Mouse (Mus musculus): ENCODE data around the gene Fgf22. TPM values are rescaled to one million over a fixed set of nuclear protein-coding genes. Genes with fewer than 3 reads are reported as not detected.

Gene Fgf22
- total RNA-seq, 2 experiments from 2014 or later: not detected

DNA sequence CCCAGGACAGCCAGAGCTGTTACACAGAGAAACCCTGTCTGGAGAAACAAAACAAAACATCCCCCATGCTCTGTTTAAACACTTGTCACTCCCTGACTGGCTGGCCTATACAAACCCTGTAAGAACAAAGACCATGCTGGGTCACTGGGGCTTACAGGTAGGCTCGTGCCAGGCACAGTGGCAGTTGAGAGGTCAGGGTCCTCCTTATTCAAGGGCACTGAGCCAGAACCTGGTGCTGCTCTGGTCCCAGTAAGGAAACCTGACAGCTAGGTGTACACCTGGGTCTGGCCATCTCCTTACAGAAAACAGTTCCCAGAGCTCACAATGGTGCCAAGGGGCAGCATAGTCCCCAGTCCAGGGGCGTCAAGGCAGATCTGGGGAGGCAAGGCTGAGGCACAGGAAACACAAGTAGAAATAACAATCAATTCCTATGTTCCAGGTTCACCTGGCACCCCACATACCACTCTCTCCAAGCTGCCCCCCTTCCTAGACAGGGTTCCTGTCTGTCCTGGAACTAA, 10.4 kb downstream of the Fgf22 start:
- no peak for DNase-seq
- intact Hi-C loops (cut with DNase I): no loop called here

DNA sequence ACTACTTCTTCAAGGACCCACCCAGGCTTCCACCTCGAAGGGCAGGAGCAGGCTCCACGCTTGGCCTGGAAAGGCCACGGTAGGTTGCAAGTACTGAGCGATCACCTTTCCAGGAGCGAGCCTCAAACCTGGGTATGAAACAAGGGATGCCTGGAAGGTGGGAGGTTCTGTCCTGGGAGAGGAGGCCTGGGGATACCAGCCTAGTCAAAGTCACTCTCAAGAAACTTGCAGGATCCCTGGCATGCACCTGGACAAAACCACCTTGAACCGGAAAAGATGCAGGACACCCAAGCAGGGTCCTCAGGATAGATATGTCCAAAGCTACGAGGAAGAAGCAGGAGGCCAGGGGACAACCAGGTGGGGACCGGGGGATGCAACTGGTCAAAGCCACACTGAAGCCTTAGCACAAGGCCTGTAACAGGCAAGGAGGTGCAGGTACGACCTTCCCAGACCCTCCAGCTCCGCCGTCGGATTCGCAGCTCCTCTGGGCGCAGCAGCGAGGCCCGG, 11.2 kb downstream of the Fgf22 start:
- intact Hi-C loops (cut with DNase I): no loop called here
- DNase-seq: no peak

DNA sequence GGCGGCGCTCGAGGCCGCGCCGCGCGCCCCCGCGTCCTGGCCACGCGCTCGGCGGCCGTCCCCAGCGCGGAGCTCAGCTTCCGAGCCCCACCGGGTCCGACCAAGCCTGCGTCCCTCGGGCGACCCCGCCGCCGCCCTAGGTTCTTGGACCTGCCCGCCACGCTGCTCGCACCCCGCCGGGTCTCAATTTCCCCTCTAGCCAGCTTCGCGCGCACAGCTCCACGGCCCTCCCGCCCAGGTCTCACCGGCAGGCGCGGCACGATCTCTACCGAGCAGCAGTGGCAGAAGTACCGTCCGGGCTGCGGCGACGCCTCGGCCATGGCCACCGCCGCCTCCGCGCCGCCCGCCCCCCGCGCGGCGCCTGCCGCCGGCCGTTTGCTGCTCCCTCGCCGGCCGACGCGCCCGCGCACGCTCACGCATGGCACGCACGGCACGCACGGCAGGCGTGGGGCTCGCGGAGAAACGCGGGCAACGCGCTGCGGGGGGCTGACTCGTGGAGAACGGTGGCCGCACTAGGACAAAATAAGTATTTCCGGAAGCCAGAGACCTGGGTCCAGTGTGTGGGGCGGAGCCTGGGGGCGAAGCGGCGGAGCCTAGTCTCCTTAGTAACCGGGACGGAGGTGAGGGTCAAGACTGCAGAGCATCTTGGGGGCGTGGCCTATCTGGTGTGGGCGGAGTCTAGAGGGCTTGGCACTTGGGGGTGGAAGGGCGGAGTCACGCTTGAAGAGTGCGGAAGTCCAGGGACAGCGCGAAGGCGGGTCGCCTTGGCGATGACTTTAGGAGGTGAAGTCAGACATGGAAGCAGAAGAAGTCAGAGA, 11.8 kb downstream of the Fgf22 start, which contains the start of gene Rnf126:
TSS of gene Rnf126 (minus strand) at position 445 of the 818 bp plus-strand sequence.
- intact Hi-C loops (cut with DNase I): no loop called here

DNA sequence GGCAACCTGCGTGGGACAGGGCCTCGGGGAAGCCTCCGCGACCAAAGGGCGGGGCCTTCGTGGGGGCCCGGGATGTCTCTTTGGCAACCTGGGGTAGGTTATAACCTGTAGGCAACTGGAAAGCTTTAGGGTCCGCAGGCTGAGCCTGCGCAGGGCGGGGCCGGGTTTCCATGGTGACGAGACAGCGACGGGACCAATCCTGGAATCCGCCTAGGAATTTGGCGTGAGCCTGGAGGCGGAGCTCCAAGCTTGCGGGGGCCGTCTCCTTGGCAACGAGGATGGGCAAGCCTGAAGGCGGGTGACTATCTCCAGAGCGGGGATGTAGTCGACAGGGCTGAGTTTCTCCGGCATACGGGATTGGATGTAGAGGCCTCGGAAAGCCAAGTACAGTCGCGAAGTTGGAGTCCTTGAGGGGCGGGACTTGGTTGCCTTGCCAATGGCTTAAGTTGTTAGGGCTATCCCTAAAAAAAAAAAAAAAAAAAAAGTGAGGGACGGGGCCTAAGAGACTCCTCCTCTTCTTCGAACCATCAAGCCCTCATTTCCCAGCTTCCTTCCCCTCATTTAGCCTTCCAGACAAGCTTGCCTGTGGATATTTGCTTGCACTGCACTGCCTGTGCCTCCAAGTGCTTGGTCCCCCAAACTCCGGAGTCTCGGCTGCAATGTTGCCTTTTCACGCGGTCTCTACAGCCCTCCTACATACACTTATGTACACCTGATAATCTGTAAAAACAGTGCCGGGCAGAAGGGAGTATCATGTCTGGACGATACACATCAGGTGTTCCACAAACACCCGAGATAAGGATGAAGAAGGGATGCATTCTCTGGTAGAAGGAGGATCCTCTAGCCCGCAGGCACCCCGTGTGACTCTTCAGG, 12.7 kb downstream of the Fgf22 start:
- peak; percentile 80 to 92 for DNase-seq
- intact Hi-C loops (cut with DNase I): loop anchor here (2.0 kb wide), 1 partner anchor 43 kb away; no protein-coding TSS in a partner anchor

More for the DNA sequence above, 11.8 kb downstream of the Fgf22 start, which contains the start of gene Rnf126:
- peak; percentile 99 to 100 for DNase-seq

DNA sequence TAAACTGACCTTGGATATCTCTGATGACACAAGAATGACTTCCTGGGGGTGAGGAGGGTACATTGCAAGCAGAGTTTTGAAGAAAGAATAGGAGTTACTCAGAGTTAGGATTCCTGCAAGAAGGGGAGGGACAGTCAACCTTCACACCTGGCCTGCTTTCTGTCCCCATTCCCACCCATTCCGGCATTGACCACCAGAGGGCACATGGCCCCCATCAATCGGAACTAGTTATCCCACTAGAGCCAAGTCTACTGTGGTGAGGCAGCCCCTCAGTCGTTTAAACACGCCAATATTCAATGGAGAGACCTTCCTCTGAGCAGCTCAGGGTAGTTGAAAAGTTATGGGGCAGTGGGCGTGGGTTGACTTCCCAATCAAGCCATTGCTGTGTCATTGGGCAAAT, 13.5 kb downstream of the Fgf22 start:
- intact Hi-C loops (cut with DNase I): loop anchor here (2.0 kb wide), 1 partner anchor 42 kb away; no protein-coding TSS in a partner anchor
- peak; percentile 53 to 64 for DNase-seq

DNA sequence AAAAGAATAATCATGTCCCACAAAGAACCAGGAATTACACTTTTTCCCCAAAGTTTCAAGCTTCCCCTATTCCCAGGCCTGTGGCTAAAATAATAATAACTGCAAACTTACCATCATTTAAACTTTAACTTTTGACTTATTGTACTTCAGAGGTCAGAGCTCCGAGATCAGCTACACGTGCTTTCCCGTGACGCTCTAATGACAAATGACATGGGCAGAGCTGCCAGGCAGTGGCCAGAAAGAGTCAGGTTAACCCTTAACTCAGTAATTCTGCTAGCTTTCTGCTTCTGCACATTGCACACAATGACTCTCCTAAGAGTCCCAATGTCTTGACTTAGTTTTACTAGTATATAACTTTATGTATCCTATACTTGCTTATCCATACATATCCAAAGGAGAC, 14.5 kb downstream of the Fgf22 start:
- no peak for DNase-seq
- intact Hi-C loops (cut with DNase I): loop anchor here (2.0 kb wide), 1 partner anchor 41 kb away; no protein-coding TSS in a partner anchor

DNA sequence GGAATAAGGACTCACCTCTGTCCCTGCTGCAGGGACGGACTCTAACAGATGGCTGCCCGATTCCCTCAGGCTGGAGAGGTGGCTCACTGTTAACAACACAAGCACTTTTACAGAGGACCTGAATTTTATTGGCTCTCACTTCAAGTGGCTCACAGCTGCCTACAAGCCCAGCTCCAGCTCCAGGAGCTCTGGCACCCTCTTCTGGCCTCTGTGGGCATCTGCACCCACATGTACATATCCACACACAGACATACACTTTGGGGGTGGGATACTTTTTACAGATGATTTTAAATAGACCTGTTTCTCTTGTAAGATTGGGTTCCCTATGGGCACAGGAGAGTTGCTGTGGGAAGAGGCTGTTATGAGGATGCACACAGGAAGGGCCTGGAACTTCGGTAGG, 17.4 kb downstream of the Fgf22 start:
- intact Hi-C loops (cut with DNase I): no loop called here

DNA sequence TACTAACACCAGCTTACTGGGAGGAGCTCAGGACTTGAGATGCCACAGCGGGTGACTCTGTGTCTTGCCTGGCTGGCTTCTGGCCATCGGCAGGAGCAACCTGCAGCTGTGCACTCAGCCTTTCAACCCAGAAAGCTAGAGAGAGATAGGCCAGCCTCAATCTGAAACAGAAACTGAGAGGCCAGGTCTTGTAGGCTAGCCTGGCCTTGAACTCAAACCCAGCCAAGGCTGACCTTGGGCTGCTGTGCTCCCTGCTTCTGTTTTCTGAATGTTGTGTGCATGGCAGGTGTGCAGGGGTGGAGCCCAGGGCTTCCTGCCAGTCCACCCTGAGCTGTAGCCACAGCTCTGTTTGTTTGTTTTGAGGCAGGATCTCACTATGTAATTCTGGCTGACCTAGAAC, 18.3 kb downstream of the Fgf22 start:
- DNase-seq: no peak
- intact Hi-C loops (cut with DNase I): no loop called here

More for the DNA sequence above, 17.4 kb downstream of the Fgf22 start:
- no peak for DNase-seq

DNA sequence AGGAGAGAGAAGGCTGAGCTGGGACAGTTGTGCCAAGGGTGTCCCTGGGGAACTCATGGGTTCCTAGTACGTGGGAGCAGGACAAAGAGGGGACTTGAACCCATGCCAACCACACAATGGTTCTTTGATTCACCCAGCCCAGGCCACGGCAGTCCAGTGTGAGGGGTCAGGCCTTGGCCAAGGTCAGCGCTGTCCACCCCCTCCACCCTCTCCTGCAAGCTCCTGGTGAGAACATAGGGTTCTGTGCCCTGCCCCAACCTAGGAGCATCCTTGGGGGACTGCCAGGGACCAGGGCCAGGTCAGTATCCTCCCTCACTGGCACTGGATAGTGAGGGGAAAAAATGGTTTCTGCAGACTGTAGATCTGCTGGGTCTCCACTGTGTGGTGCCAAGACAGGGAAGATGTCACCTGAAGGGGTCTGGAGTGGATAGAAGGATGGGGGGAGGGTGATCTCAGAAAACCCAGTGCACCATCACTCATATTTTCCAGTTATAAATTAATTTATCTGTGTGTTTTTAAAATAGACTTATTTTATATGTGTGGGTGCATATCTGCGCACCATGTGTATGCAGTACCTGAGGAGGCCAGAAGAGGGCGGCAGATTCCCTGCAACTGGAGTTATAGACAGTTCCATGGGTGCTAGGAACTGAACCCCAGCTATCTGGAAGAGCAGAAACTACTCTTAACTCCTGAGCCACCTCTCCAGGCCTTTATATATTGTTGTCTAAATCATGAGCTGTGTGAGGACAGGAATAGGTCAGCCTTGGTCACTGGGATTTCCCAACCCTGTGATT, 19.8 kb downstream of the Fgf22 start:
- no peak for DNase-seq

DNA sequence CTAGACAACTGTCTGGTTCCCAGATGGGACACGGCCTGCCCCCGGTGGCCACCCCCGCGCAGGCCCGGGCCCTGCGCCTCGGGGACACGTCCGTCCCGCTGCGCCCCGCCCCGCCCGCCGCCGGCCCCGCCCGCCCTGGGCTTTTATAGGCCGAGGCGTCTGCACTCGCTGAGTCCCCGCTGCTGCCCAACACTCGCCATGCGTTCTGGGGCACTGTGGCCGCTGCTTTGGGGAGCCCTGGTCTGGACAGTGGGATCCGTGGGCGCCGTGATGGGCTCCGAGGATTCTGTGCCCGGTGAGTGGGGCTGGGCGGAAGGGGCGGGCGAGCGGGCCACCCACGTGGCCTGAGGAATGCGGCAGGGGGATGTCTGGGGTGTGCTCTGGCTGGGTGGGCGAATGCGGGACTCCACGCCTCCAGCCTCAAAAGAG, 22.2 kb downstream of the Fgf22 start, which contains the start of gene Fstl3:
TSS of gene Fstl3 (plus strand) at position 170 of the 429 bp plus-strand sequence.
- intact Hi-C loops (cut with DNase I): no loop called here
- DNase-seq: no peak

More for the DNA sequence above, 19.8 kb downstream of the Fgf22 start:
- intact Hi-C loops (cut with DNase I): no loop called here

DNA sequence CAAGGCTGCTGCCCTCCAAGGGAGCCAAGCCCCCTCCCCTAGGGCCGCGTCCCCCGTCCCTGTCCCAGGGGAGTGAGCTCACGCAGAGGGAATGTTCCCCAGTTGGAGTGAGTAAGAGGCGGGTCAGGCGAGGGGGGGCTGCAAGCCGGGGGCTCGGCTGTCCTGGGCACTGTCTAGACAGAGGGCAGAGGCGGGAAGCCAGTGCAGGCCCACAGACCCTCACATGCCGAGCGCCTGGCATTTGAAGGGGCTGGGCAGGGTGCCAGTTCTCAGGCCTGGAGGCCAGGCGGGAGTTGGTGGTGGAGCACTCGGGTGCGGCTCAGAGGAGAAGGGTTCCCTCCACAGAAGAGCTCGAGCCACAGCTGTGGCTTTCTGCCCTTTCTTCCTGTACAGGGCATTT, 23.1 kb downstream of the Fgf22 start:
- intact Hi-C loops (cut with DNase I): no loop called here
- DNase-seq: no peak

DNA sequence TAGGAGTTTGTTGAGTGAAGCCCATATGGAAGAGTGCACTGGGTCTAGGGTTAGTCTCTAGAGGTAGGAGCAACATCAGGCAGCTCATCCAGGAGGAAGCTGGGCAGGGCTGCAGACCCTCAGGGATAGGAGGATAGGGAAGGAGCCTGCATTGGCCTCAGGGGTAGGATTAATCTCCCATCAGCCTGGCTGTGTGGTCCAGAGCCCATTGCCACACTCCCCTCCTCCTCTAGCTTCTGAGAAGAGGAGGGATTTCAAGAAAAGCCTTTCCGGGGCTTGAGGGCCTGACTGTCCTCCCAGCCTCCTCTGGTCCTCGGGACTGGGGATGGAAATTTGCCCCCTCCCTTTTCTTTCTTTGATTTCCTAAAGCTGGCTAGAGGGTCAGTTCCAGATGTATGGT, 24.3 kb downstream of the Fgf22 start:
- no peak for DNase-seq
- intact Hi-C loops (cut with DNase I): no loop called here

DNA sequence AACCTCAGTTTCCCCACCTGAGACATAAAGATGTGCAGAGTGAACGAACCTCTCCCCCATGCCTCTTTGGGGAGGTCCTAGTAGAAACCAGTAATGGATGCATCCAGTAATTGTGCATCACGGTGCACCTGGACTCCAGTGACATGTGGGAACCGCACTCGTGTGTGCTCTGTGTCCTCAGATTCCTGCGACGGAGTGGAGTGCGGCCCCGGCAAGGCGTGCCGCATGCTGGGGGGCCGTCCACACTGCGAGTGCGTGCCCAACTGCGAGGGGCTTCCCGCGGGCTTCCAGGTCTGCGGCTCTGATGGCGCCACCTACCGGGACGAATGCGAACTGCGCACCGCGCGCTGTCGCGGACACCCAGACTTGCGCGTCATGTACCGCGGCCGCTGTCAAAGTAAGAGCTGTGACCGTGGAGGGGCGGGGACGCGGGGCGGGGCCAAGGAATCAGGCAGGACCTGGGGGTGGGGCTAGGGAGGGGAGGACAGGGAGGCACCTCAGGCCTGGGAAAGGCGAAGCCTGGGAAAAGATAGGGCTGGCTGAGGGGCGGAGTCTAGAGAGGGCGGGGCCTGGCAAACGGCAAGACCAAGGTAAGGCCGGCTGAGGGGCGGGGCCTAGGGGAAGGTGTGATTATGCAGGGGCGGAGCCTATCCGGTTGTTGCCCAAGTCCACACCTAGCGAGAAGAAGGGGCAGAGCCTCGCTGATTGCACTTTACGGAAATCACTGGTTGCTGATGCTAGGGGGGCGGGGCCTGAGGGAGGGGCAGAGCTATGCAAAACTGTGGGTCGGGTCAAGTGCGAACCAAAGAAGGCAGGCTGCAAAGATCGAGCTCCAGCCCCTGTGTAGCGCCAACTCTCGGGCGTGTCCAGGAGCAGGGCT, 25.1 kb downstream of the Fgf22 start:
- intact Hi-C loops (cut with DNase I): no loop called here
- DNase-seq: peak; percentile 92

DNA sequence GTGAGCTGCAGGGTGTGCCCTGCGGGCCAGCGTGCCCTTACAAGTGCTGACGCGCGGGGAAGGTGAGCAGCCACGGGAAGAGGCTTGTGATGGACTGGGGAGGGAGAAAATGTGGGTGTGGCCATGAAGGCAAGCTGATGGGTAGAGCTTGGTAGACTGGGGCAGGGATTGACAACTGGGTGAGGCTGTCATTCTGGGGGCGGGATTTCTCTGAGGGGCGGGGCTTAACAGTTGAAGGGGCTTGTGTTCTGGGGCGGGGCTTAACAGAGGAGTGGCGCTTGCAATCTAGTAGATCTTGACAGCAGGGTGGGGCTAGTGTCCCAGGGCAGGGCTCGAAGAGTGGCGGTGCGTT, 25.8 kb downstream of the Fgf22 start:
- no peak for DNase-seq
- intact Hi-C loops (cut with DNase I): no loop called here

DNA sequence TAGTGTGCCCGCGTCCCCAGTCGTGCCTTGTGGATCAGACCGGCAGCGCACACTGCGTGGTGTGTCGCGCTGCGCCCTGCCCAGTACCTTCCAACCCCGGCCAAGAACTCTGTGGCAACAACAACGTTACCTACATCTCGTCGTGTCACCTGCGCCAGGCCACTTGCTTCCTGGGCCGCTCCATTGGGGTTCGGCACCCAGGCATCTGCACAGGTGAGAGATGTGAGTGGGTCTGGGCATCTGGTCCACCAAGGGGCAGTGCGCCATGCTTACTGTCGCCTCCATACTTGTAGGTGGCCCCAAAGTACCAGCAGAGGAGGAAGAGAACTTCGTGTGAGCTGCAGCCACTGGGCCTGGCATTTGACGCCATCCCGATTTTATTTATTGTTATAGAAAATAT, 26.3 kb downstream of the Fgf22 start:
- intact Hi-C loops (cut with DNase I): no loop called here
- DNase-seq: no peak

DNA sequence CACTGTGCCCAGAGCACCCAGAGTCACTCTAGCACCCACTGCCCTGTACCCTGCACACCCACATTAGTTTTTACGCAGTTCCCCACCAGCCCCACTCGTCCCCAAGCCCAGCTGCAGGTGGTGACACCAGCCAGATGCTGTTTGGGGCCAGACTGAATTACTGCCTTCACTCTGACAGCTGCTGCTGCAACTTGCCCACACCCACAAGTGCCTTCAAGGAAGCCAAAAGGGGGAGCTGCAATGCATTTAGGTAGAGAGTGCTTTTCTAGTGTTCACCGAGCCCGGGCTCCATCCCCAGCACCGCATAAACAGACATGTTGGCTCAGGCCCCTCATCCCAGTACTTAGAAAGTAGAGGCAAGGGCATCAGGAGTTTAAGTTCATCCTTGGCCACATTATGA, 27.1 kb downstream of the Fgf22 start:
- intact Hi-C loops (cut with DNase I): no loop called here
- DNase-seq: no peak

DNA sequence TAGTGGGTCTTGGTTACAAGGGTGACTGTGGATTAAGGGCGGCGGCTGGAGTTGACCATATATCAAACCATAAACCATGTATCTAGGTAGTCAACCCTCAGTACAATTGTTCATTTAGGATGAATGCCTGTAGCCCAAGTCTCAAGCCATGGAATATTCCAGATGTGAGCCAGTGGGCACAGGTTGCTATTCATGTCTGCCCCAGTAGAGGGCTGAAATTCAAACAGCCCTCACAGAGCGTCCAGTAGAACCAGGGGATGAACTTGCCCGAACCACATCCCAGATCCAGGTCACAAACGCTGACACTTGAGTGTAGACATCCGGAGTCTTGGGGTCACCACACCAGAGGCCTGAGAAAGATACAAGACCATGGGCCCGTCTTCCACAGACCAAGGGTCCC, 28.2 kb downstream of the Fgf22 start:
- DNase-seq: no peak
- intact Hi-C loops (cut with DNase I): no loop called here

DNA sequence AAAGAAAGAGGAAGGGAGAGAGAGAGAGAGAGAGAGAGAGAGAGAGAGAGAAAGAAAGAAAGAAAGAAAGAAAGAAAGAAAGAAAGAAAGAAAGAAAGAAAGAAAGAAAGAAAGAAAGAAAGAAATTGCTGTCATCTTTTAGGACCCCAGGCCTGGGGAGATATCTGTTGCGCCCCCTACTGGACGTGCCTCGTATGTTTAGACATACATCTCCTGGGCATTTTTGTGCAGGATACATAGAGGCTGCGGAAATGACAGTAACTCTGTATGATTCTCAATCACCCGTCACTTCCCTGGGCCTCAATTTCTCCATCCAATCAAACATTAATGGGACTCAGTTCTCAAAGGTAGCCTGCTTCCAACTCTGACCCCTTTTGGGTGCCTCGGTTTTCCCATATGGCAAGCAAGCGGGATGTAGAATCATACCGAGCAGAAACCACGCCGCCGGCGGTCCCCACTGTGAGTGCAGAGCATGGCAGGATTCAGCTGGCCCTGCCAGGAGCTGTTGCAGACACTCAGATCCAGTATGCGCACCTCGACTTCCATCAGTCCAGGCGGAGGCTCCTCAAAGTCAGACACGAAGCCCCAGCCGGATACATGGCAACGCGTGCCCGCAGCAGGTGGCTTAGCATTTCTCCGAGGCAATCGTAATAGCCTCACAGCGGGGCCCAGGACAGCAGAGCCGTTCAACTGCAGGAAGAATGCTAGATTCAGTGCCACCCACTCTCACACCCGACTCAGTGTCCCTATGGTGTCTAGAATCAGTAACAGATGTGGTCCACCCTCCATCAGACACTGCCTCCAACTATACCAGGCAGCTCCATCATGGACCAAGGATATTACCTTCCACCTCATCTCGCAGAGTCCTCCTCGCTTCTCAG, 29.3 kb downstream of the Fgf22 start:
- intact Hi-C loops (cut with DNase I): no loop called here
- DNase-seq: no peak
